Mouse (Mus musculus): ENCODE measurements around the gene AI597479. TPM values are rescaled to one million over a fixed set of nuclear protein-coding genes. Genes with fewer than 3 reads are reported as not detected.
A peak's percentile ranks its signal among the peaks of the same experiment; 100 is the strongest.

AI597479 gene
- total and polyA plus RNA-seq, 3 experiments, result 3.2 to 45.8 (median 31.8) TPM

DNA sequence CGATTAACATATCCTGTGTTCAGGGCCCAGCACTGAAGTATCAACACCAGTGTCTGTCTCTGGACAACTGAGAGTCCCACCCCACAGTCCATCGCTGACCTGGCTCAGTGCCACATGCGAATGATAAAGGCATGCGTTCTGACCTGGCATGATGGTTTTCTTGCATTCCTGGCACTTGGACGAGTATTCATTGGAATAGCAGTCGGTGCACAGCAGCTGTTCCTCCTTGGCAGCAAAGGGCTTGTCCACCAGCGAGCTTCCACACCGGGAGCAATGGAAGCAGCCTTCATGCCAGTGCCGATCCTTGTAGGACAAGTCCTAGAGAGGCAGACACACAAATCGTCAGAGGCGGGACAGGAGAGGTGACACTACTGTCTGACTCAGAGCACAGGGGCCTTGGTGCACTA lies 43.0 kb downstream of the AI597479 start:
- 0 out of 2 replicates have a peak, but pooled peaks cover 3% of the 10 kb centered on the region for H3K27me3 ChIP-seq (ENCODE audit: insufficient read depth, low read length)

DNA sequence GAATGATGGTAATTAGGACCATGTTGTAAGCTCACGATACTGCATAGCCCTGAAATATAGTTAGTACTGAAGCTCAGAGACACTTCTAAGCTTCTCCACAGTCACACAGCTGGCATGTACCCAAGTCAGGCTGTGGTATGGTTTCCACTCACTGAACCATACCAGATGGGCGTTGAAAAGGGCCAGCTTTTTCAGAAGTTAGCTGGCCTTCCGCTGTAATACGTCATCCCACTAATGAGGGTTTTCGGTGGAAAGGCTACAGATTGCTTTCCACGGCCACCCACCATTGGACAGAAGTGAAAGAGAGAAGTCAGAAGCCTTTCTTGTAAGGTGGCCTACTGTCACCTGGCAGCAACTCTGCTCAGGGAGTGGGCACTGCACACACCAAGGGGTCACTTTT lies 44.3 kb downstream of the AI597479 start:
- Histone ChIP-seq H3K9me3 (replicated peaks) (no peaks in the 10 kb centered on the region), H3K27me3 (ENCODE audit: insufficient read depth, low read length) (peaks cover 5% of the 10 kb centered on the region; the same call in 1 of the 2 replicates), H3K36me3 (replicated peaks) (no peaks in the 10 kb centered on the region), H3K4me1 (ENCODE audit: insufficient read depth, low read depth, low read length) (peaks cover 28% of the 10 kb centered on the region), H3K4me3 (ENCODE audit: low read depth, low read length) (no peak overlapping the region)
- ATAC-seq (ENCODE audit: extremely low read depth, insufficient number of reproducible peaks, low FRiP score, poor library complexity, severe bottlenecking) (no peak), DNase-seq (ENCODE audit: low spot score) (no peak)
- TF ChIP-seq POLR2AphosphoS5 (IDR thresholded peaks at IDR 0.05; ENCODE audit: insufficient replicate concordance, low read depth, low read length) (no peak), CTCF (IDR thresholded peaks at IDR 0.05; ENCODE audit: low read depth, low read length) (no peak), GATA1 (IDR thresholded peaks at IDR 0.05; ENCODE audit: borderline replicate concordance, low read length) (no peak), GATA2 (IDR thresholded peaks at IDR 0.05; ENCODE audit: borderline replicate concordance, low read depth, low read length) (no peak), TAL1 (conservative IDR thresholded peaks at IDR 0.05; ENCODE audit: low read depth, low read length) (no peak)

More for the DNA sequence above, 43.0 kb downstream of the AI597479 start:
- Histone ChIP-seq H3K4me3 (ENCODE audit: low read depth, low read length) (no peak overlapping the region), H3K36me3 (replicated peaks) (no peaks in the 10 kb centered on the region), H3K4me1 (ENCODE audit: insufficient read depth, low read depth, low read length) (peaks cover 26% of the 10 kb centered on the region), H3K9me3 (replicated peaks) (no peaks in the 10 kb centered on the region)
- ATAC-seq (ENCODE audit: extremely low read depth, insufficient number of reproducible peaks, low FRiP score, poor library complexity, severe bottlenecking) (no peak), DNase-seq (ENCODE audit: low spot score) (no peak)
- TF ChIP-seq POLR2AphosphoS5 (IDR thresholded peaks at IDR 0.05; ENCODE audit: insufficient replicate concordance, low read depth, low read length), result 0 out of 2 replicates have a peak, but pooled peaks have one; percentile 59
- TF ChIP-seq TAL1 (conservative IDR thresholded peaks at IDR 0.05; ENCODE audit: low read depth, low read length), result no peak
- TF ChIP-seq CTCF (IDR thresholded peaks at IDR 0.05; ENCODE audit: low read depth, low read length), result no peak
- no peak for TF ChIP-seq GATA1 (IDR thresholded peaks at IDR 0.05; ENCODE audit: borderline replicate concordance, low read length)
- no peak for TF ChIP-seq GATA2 (IDR thresholded peaks at IDR 0.05; ENCODE audit: borderline replicate concordance, low read depth, low read length)

DNA sequence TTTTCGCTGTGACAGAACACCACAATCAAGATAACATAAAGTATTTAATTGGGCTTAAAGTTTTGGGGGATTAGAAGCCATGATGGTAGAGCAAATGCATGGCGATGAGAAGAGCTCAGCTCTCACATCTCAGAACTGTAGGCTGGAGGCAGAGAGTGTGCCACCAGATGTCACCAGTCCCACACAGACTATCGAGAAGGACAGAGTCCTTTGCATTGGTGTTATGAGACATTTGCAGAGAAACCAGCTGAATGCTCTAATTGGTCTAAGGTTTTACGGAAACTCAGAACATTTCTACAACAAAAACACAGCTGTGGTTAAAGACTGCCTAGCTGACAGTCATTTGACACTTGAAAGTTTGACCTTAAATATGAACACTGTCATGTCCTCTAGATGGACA lies 44.8 kb downstream of the AI597479 start:
- DNase-seq (ENCODE audit: low spot score) (no peak), ATAC-seq (ENCODE audit: extremely low read depth, insufficient number of reproducible peaks, low FRiP score, poor library complexity, severe bottlenecking) (no peak)
- no peak for TF ChIP-seq GATA1 (IDR thresholded peaks at IDR 0.05; ENCODE audit: borderline replicate concordance, low read length)
- TF ChIP-seq CTCF (IDR thresholded peaks at IDR 0.05; ENCODE audit: low read depth, low read length), result no peak
- TF ChIP-seq GATA2 (IDR thresholded peaks at IDR 0.05; ENCODE audit: borderline replicate concordance, low read depth, low read length), result no peak
- TF ChIP-seq TAL1 (conservative IDR thresholded peaks at IDR 0.05; ENCODE audit: low read depth, low read length), result no peak
- TF ChIP-seq POLR2AphosphoS5 (IDR thresholded peaks at IDR 0.05; ENCODE audit: insufficient replicate concordance, low read depth, low read length), result no peak
- Histone ChIP-seq H3K36me3 (replicated peaks) (no peaks in the 10 kb centered on the region), H3K27me3 (ENCODE audit: insufficient read depth, low read length) (peaks cover 6% of the 10 kb centered on the region), H3K4me1 (ENCODE audit: insufficient read depth, low read depth, low read length) (peaks cover 24% of the 10 kb centered on the region), H3K9me3 (replicated peaks) (no peaks in the 10 kb centered on the region), H3K4me3 (ENCODE audit: low read depth, low read length) (no peak overlapping the region)

DNA sequence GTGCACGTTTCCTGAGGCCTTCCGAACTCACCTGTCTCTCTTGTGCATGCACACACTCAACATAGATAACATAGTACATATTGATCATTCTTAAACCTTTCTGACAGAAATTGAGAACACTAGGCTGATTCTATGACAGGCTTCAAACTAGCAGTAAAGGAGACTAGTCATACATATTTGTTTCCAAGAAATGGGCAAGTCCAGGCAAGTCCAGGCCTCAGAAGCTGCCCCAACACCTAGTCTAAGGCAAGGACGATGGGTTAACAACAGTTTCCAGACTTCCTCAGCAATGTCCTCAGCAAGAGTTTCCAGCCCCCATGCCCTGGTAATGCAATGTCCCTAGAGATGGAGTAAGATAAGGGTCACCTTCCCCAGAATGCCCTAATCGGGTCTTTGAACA lies 45.3 kb downstream of the AI597479 start:
- DNase-seq (ENCODE audit: low spot score), result no peak
- Histone ChIP-seq H3K36me3 (replicated peaks) (no peaks in the 10 kb centered on the region), H3K9me3 (replicated peaks) (no peaks in the 10 kb centered on the region), H3K4me1 (ENCODE audit: insufficient read depth, low read depth, low read length) (peaks cover 21% of the 10 kb centered on the region), H3K27me3 (ENCODE audit: insufficient read depth, low read length) (peaks cover 10% of the 10 kb centered on the region), H3K4me3 (ENCODE audit: low read depth, low read length) (no peak overlapping the region)
- TF ChIP-seq GATA2 (IDR thresholded peaks at IDR 0.05; ENCODE audit: borderline replicate concordance, low read depth, low read length), result no peak
- TF ChIP-seq TAL1 (conservative IDR thresholded peaks at IDR 0.05; ENCODE audit: low read depth, low read length), result no peak
- TF ChIP-seq CTCF (IDR thresholded peaks at IDR 0.05; ENCODE audit: low read depth, low read length), result no peak
- ATAC-seq (ENCODE audit: extremely low read depth, insufficient number of reproducible peaks, low FRiP score, poor library complexity, severe bottlenecking), result no peak

DNA sequence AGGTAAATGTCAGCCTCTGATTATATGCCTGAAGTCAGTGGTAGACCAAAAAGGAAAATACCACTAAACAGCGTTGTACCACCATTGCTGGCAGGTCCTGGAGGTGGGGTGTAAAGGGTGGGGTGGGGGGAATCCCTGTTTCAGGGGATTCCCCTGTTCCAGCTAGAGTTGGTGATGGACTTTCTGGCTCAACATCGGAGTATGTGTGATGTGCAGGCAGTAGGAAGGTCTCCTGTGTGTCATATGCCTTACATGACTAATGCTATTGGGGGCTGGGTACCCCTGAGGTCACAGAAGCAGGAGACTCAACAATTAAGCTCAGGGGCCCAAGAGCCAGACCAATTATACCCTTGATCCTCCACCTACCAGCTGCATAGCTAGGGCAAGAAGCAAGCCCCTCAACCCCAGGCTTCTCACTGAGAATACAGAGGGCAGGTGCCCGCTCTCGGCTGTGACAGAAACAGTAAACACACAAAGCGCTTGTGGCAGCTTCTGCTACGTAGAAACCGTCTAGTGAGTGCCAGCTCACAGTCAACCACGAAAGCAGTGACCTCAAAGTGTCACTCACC lies 45.9 kb downstream of the AI597479 start:
- no peak overlapping the region for H3K4me3 ChIP-seq (ENCODE audit: low read depth, low read length)
- DNase-seq (ENCODE audit: low spot score) (no peak), ATAC-seq (ENCODE audit: extremely low read depth, insufficient number of reproducible peaks, low FRiP score, poor library complexity, severe bottlenecking) (no peak)
- no peaks in the 10 kb centered on the region for H3K9me3 ChIP-seq (replicated peaks)
- TF ChIP-seq POLR2AphosphoS5 (IDR thresholded peaks at IDR 0.05; ENCODE audit: insufficient replicate concordance, low read depth, low read length) (no peak), GATA1 (IDR thresholded peaks at IDR 0.05; ENCODE audit: borderline replicate concordance, low read length) (no peak), CTCF (IDR thresholded peaks at IDR 0.05; ENCODE audit: low read depth, low read length) (no peak), TAL1 (conservative IDR thresholded peaks at IDR 0.05; ENCODE audit: low read depth, low read length) (no peak), GATA2 (IDR thresholded peaks at IDR 0.05; ENCODE audit: borderline replicate concordance, low read depth, low read length) (no peak)
- no peaks in the 10 kb centered on the region for H3K36me3 ChIP-seq (replicated peaks)
- peaks cover 12% of the 10 kb centered on the region for H3K27me3 ChIP-seq (ENCODE audit: insufficient read depth, low read length)
- H3K4me1 ChIP-seq (ENCODE audit: insufficient read depth, low read depth, low read length), result peaks cover 21% of the 10 kb centered on the region

DNA sequence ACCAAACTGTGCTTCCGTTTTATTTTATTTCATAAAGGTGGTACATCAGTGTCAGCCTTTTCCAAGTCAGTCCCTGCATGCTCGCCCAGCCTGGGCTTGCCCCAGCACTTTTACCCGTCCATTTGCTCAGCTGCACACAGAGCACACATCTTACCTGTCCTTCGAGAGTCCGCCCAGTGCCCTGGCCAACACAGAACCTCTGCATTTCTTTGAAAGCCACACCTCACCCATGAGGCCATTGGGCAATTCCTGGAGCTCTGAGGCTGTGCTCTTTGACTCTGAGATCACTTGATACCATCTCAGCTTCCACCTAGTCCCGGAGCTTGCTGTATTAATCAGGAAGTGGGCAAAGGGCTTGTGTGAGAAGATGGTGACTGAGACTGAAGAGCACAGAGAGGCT lies 46.9 kb downstream of the AI597479 start:
- no peak overlapping the region for H3K4me3 ChIP-seq (ENCODE audit: low read depth, low read length)
- H3K9me3 ChIP-seq (replicated peaks), result no peaks in the 10 kb centered on the region
- TF ChIP-seq GATA2 (IDR thresholded peaks at IDR 0.05; ENCODE audit: borderline replicate concordance, low read depth, low read length) (no peak), TAL1 (conservative IDR thresholded peaks at IDR 0.05; ENCODE audit: low read depth, low read length) (no peak), GATA1 (IDR thresholded peaks at IDR 0.05; ENCODE audit: borderline replicate concordance, low read length) (no peak), CTCF (IDR thresholded peaks at IDR 0.05; ENCODE audit: low read depth, low read length) (no peak), POLR2AphosphoS5 (IDR thresholded peaks at IDR 0.05; ENCODE audit: insufficient replicate concordance, low read depth, low read length) (no peak)
- H3K36me3 ChIP-seq (replicated peaks), result no peaks in the 10 kb centered on the region
- ATAC-seq (ENCODE audit: extremely low read depth, insufficient number of reproducible peaks, low FRiP score, poor library complexity, severe bottlenecking), result no peak; the same call in 1 of the 2 replicates
- DNase-seq (ENCODE audit: low spot score), result no peak
- H3K27me3 ChIP-seq (ENCODE audit: insufficient read depth, low read length), result peaks cover 12% of the 10 kb centered on the region
- peaks cover 21% of the 10 kb centered on the region for H3K4me1 ChIP-seq (ENCODE audit: insufficient read depth, low read depth, low read length)

Measured in G1E (cell line).